Mouse (Mus musculus) neural tube, embryonic 15.5 days (tissue): ENCODE data around the gene Myo1d. TPM values are rescaled to one million over a fixed set of nuclear protein-coding genes. Genes with fewer than 3 reads are reported as not detected.

ENCODE experiments used
- ATAC-seq: fragments of 200-750 bp; cut with Nextera tagmentation; 2 replicates; pipeline ENCODE4 v1.8.0; 2017; ENCODE audit warnings: mild to moderate bottlenecking, moderate TSS enrichment, moderate library complexity; ENCODE audit not compliant: low FRiP score
- H3K27ac ChIP-seq: fragments of 300-500 bp; sonication (generic); replicated peaks from 2 replicates; pipeline ENCODE4 v1.5.1; 2015; ENCODE audit warnings: mild to moderate bottlenecking, inconsistent platforms
- H3K27me3 ChIP-seq: fragments of 300-500 bp; sonication (generic); replicated peaks from 2 replicates; pipeline ENCODE4 v1.6.1; 2015; ENCODE audit warnings: inconsistent platforms
- H3K36me3 ChIP-seq: fragments of 300-500 bp; sonication (generic); 2 replicates; pipeline ENCODE4 v1.6.1; 2015; ENCODE audit warnings: inconsistent platforms
- H3K4me1 ChIP-seq: fragments of 300-500 bp; sonication (generic); 2 replicates; pipeline ENCODE4 v1.6.1; 2015; ENCODE audit warnings: inconsistent platforms
- H3K4me2 ChIP-seq: fragments of 300-500 bp; sonication (generic); 2 replicates; pipeline ENCODE4 v1.6.1; 2015; ENCODE audit warnings: inconsistent platforms, mild to moderate bottlenecking, moderate library complexity
- H3K4me3 ChIP-seq: fragments of 300-500 bp; sonication (generic); replicated peaks from 2 replicates; pipeline ENCODE4 v1.5.1; 2015; ENCODE audit warnings: mild to moderate bottlenecking, inconsistent platforms
- H3K9ac ChIP-seq: fragments of 300-500 bp; sonication (generic); replicated peaks from 2 replicates; pipeline ENCODE4 v1.6.1; 2015; ENCODE audit warnings: mild to moderate bottlenecking, inconsistent platforms
- H3K9me3 ChIP-seq: fragments of 300-500 bp; sonication (generic); replicated peaks from 2 replicates; pipeline ENCODE4 v1.6.1; 2016; ENCODE audit warnings: inconsistent platforms
- WGBS: fragments of 180-500 bp; shearing (Covaris S2); methylation state at CpG from one replicate; pipeline ENCODE4 v1.1.7; 2015; ENCODE audit warnings: mixed read lengths; 5-methylcytosine and 5-hydroxymethylcytosine counted together
- polyA plus RNA-seq: library from polyadenylated mRNA; unstranded; fragments of >200 nt; fragmentation: Nextera tagmentation; extraction: Ambion mirVana; gene quantifications from 2 replicates; pipeline ENCODE4 v1.2.1, GENCODE M21; 2015

The Myo1d gene
- polyA plus RNA-seq, 1 experiment from 2014 or later = 2.6 TPM

DNA sequence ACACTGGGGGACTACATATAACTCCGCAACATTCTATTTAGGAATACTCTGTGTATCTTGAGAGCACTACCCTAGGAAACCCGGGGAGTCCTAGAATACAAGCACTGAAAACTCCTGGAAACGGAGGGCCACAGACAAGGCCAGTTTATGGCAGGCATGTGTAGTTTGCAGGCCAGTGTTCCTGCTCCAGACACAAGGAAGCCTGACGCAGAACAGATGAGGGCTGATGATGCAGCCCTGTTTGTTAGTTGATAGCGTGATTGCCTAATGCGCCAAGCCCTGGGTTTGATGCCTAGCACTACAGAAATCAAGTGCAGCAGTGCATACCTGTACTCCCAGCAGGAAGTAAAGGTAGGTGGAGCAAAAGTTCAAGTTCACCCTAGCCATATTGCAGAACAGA lies 1.7 kb downstream of the Myo1d start:
- Histone ChIP-seq H3K4me3 (no peak overlapping the region), H3K9ac (no peak overlapping the region), H3K27ac (no peak overlapping the region), H3K36me3 (no peaks in the 10 kb centered on the region), H3K4me1 (peaks cover 9% of the 10 kb centered on the region), H3K4me2 (no peak overlapping the region), H3K9me3 (no peaks in the 10 kb centered on the region), H3K27me3 (no peaks in the 10 kb centered on the region)
- ATAC-seq = no peak
- WGBS = 69% methylated on average over 6 of the region's 6 CpGs

DNA sequence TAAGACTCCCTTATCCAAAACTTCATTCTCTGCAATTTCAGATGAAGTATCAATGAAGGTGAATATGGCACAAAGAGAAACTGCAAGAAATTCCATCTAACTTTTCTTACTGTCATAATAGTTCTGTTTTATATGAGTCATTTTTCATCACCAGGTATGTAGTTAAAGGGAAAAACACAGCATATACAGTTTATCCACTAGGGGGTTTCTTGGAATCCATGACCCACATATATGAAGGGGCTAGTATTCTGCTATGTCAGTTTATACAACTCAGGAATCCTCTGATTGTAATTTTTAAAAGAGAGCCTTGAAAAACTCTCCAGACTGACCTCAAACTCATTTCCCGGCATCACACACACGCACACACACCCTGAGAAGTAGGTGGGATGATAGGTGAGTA lies 2.1 kb downstream of the Myo1d start:
- Histone ChIP-seq H3K9ac (no peak overlapping the region), H3K4me2 (no peak overlapping the region), H3K4me1 (peaks cover 9% of the 10 kb centered on the region), H3K9me3 (no peaks in the 10 kb centered on the region), H3K27me3 (no peaks in the 10 kb centered on the region), H3K36me3 (no peaks in the 10 kb centered on the region), H3K27ac (no peak overlapping the region), H3K4me3 (no peak overlapping the region)
- no peak for ATAC-seq
- WGBS = 94% methylated on average over 2 of the region's 2 CpGs

DNA sequence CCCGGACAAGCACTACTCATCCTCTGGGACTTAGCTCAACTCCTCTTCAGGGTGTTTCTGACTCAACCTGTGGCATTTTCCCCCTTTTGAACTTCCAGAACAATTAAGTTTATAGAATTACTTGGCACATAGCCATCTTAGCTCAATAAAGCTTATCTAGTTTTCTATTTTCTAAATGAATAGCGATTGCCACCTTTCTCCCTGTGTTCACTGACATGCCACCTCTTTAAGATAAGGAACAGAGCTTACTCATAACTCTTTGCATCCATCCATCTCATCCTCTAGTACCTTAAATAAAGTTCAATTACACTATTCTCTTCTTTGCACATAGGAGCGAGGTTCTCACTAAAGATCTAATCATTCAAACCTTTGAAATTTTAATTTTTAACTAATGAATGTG lies 4.3 kb downstream of the Myo1d start:
- Histone ChIP-seq H3K4me3 (no peak overlapping the region), H3K27me3 (0 out of 2 replicates have a peak, but pooled peaks cover 2% of the 10 kb centered on the region), H3K27ac (no peak overlapping the region), H3K9ac (no peak overlapping the region), H3K36me3 (no peaks in the 10 kb centered on the region), H3K4me2 (no peak overlapping the region), H3K9me3 (no peaks in the 10 kb centered on the region), H3K4me1 (peaks cover 9% of the 10 kb centered on the region)
- ATAC-seq = no peak
- 85% methylated on average over 3 of the region's 3 CpGs for WGBS

DNA sequence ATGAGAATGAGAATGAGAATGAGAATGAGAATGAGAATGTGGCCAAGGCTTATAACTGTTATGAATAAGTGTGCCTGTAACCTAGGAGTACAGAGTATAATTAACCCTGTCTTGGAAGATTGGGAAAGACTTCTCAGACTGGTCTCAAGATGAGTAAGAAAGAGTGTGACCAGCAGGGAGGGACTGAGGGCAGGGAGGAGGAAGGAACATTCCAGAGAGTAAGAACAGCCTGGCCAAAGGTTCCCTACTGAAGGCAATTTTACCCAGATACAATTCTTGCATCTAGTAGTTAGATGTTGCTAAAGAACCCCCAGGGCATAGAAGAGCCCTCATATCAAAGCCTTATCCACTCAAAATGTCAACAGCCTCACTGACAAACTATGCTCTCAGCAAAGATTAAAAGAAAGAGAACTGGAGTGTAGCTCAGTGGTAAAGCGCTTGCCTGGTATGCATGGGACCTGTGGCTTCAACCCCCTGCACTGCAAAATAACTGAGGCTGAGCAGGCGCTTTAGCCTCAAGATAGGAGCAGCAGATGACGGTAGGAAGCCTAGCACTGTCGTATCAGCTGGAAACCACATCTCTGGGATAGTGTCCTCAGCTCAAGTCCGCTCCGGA lies 7.1 kb downstream of the Myo1d start:
- H3K4me3 ChIP-seq = no peak overlapping the region
- 84% methylated on average over 6 of the region's 6 CpGs for WGBS
- no peaks in the 10 kb centered on the region for H3K4me1 ChIP-seq
- H3K27me3 ChIP-seq = 0 out of 2 replicates have a peak, but pooled peaks cover 2% of the 10 kb centered on the region
- no peak for ATAC-seq
- H3K4me2 ChIP-seq = no peak overlapping the region
- H3K9ac ChIP-seq = no peak overlapping the region
- no peaks in the 10 kb centered on the region for H3K9me3 ChIP-seq
- H3K36me3 ChIP-seq = no peaks in the 10 kb centered on the region
- no peak overlapping the region for H3K27ac ChIP-seq

DNA sequence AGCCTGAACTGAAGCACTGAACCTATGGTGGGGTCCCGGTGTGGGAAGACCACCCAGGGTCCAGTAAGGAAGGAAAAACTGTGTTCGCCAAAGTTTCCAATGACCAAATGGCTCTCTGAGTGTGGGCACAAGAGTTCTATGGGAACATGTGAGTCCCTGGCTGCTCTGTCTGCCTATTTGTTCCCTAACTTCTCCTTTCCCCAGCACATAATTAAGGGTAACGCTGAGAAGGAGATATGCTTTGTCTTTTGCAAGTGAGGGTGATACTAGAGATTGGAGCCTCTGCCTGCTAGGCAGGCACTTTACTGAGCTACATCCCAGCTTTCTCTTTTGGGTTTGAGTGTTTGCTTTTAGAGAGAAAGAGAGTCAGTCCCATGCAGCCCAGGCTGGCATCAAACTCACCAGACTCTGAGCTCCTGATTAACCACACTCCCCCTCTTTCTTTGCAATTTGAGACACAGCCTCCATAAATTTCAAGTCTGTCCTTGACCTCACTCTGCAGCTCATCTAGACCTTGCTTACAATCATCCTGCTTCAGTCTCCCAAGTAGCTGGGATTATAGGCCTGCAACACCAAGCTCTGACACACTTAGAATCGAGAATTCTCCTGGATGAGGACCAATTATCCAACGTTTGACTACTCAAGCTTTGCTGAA lies 8.1 kb downstream of the Myo1d start:
- no peak overlapping the region for H3K4me2 ChIP-seq
- no peak overlapping the region for H3K9ac ChIP-seq
- H3K27ac ChIP-seq = no peak overlapping the region
- no peak for ATAC-seq
- no peaks in the 10 kb centered on the region for H3K9me3 ChIP-seq
- 0 out of 2 replicates have a peak, but pooled peaks cover 2% of the 10 kb centered on the region for H3K27me3 ChIP-seq
- H3K4me3 ChIP-seq = no peak overlapping the region
- no peaks in the 10 kb centered on the region for H3K36me3 ChIP-seq
- no peaks in the 10 kb centered on the region for H3K4me1 ChIP-seq
- 71% methylated on average over 5 of the region's 5 CpGs for WGBS

DNA sequence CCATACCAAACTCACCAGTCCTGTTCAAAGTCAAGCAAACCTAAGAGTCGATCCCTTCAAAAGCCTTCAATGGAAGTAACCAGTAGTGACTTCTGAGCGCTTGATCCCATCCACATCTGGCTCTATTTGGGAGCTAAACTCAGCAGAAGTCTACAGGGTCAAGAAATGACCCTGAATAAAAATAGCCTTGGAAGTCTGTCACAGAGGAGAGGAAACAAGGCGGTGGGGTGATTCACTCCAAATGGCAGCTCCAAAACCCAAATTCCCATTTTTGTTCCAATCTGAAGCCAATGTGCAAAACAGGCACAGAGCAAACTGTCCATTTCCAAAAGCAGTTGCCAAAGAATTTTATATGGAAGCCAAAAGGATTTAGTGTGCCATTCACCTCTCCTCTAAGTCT lies 8.6 kb downstream of the Myo1d start:
- H3K9ac ChIP-seq = no peak overlapping the region
- WGBS = 51% methylated on average over 3 of the region's 3 CpGs
- 0 out of 2 replicates have a peak, but pooled peaks cover 2% of the 10 kb centered on the region for H3K27me3 ChIP-seq
- H3K9me3 ChIP-seq = no peaks in the 10 kb centered on the region
- ATAC-seq = no peak
- H3K4me2 ChIP-seq = no peak overlapping the region
- no peak overlapping the region for H3K27ac ChIP-seq
- H3K4me3 ChIP-seq = no peak overlapping the region
- no peaks in the 10 kb centered on the region for H3K36me3 ChIP-seq
- no peaks in the 10 kb centered on the region for H3K4me1 ChIP-seq

DNA sequence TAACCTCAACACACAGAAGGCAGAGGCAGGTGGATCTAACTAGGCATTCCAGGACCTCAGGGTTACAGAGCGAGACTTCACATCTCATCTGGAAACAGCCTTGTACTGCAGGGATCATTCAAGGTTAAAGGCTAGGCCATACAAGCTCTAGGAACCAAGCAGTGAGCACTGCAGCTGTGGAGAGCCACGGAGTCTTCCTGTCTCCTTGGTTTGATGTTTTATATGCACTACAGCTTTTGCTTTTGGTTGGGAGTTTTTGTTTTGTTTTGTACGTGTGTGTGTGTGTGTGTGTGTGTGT lies 12.6 kb downstream of the Myo1d start:
- no peaks in the 10 kb centered on the region for H3K9me3 ChIP-seq
- 67% methylated on average over 3 of the region's 3 CpGs for WGBS
- no peak for ATAC-seq

DNA sequence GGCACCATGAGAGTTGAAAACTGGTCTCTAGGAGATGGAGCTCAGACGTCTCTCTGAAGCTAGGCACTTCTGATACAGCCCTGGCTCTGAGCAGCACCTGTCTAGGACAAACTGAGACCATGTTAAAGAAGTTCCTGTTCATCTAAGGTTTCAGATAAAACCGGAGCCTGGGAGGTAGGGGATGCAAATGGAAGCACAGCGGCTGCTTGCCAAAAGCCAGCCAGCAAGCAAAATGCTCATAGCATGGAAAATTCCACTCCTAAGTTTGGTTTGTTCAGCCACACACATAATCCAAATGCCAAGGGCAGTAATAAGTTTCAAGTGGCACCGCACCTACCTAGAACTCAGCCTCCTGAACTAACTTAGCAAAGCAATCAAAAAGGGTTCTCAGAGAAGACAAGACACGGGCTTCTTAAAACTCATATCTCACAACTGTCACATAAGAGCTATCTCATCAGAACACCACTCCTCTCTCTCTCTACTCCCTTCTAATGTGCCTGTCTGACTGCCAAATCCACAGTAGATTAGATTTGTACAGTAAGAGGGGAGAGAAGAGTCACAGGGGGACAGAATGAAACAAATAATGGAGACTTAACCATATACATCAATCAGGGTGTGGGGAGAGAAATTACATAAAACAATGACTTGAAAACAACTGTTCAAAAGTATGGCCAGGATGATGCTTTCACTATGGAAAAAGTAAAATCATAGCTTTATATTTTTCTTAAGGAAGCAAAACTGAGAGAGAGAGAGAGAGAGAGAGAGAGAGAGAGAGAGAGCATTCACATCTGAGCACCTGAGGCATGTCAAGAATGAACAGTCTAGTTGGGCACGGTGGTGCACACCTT lies 13.1 kb downstream of the Myo1d start:
- no peak overlapping the region for H3K27ac ChIP-seq
- no peak overlapping the region for H3K4me2 ChIP-seq
- no peaks in the 10 kb centered on the region for H3K4me1 ChIP-seq
- no peaks in the 10 kb centered on the region for H3K27me3 ChIP-seq
- H3K9me3 ChIP-seq = no peaks in the 10 kb centered on the region
- H3K36me3 ChIP-seq = no peaks in the 10 kb centered on the region
- H3K4me3 ChIP-seq = no peak overlapping the region
- WGBS = 81% methylated on average over 6 of the region's 6 CpGs
- no peak for ATAC-seq
- no peak overlapping the region for H3K9ac ChIP-seq

More for the DNA sequence above, 12.6 kb downstream of the Myo1d start:
- no peak overlapping the region for H3K4me3 ChIP-seq
- no peaks in the 10 kb centered on the region for H3K4me1 ChIP-seq
- H3K4me2 ChIP-seq = no peak overlapping the region
- H3K27me3 ChIP-seq = 0 out of 2 replicates have a peak, but pooled peaks cover 2% of the 10 kb centered on the region
- no peaks in the 10 kb centered on the region for H3K36me3 ChIP-seq
- no peak overlapping the region for H3K9ac ChIP-seq
- H3K27ac ChIP-seq = no peak overlapping the region

DNA sequence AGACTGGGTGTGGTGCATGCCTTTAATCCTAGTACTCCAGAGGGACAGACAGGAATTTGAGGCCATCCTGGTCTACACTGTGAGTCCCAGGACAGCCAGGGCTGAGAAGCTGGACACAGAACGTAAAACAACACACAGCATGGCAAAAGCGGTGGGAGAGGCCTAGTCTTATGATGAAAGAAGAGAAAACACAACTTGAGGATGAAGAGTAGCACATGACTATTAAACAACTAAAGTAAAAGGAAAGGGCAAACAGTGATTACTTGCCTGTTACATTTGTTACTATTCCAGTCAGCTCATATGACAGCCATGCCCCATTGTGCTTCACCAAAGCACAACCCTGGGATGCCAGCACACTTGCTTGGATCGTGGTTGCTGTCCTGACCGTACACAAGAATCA lies 13.8 kb downstream of the Myo1d start:
- Histone ChIP-seq H3K4me2 (no peak overlapping the region), H3K9ac (no peak overlapping the region), H3K9me3 (no peaks in the 10 kb centered on the region), H3K4me1 (no peaks in the 10 kb centered on the region), H3K36me3 (no peaks in the 10 kb centered on the region), H3K4me3 (no peak overlapping the region), H3K27ac (no peak overlapping the region), H3K27me3 (no peaks in the 10 kb centered on the region)
- WGBS = 88% methylated on average over 4 of the region's 4 CpGs
- ATAC-seq = no peak

DNA sequence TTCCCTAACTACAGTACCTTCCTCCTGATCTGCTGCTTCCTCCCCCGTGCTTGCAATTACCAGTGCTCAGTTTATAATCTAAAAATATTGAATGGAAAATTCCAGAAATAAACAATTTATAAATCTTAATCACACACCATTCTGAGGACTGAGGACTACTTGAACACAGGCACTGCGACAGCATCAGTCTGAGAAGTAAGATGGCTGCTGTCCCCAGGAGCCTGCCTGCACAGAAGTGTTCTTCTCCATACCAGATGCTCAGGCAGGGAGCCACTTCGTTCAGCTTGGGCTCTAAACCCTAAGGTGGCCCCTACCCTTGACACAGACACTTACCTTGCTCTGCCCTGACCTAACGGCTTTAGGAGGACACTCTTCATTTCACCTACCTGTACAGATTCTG lies 17.8 kb downstream of the Myo1d start:
- no peaks in the 10 kb centered on the region for H3K27me3 ChIP-seq
- no peak overlapping the region for H3K9ac ChIP-seq
- no peak for ATAC-seq
- H3K27ac ChIP-seq = no peak overlapping the region
- H3K4me2 ChIP-seq = no peak overlapping the region
- H3K9me3 ChIP-seq = no peaks in the 10 kb centered on the region
- 83% methylated on average over 4 of the region's 4 CpGs for WGBS
- no peak overlapping the region for H3K4me3 ChIP-seq
- no peaks in the 10 kb centered on the region for H3K36me3 ChIP-seq
- no peaks in the 10 kb centered on the region for H3K4me1 ChIP-seq

DNA sequence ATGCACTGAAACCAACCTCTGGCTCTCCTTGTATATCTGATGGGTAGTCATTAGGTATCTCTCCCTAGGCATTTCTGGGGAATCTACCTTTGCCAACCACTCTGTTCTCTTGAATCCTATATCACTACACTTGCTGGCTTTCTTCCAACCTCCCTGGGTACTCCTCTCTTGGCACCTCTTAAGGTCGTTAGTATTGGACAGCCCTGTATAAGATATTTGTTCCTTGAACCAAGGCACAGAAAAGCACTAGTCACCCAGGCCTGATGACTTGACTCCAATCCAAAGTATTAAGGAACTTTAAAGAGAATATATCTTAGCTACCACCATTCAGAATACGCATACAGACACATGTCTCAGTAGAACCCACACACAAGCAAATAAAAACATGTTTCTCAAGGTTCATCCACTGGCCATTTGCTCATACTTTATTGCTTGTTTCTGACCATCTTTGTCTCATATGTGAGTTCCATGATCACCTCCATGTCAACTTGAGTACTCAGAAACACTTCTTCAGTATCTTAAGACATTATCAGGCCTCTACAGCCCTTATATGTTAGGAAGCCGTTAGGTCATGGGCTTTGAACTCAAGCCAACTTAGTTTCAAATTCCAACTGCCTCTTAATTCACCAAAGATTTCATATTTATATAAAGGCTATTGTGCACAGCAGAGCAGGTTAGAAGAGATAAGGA lies 18.4 kb downstream of the Myo1d start:
- Histone ChIP-seq H3K9me3 (no peaks in the 10 kb centered on the region), H3K4me1 (no peaks in the 10 kb centered on the region), H3K36me3 (no peaks in the 10 kb centered on the region), H3K9ac (no peak overlapping the region), H3K27ac (no peak overlapping the region), H3K4me3 (no peak overlapping the region), H3K4me2 (no peak overlapping the region), H3K27me3 (no peaks in the 10 kb centered on the region)
- no peak for ATAC-seq
- WGBS = 84% methylated on average over 3 of the region's 3 CpGs
